Mouse (Mus musculus) C2C12 (cell line): ENCODE measurements around the gene Cluh.

Source experiments
- CEBPB ChIP-seq: IDR thresholded peaks from one replicate; pipeline ENCODE4 v1.6.1; 2011; ENCODE audit warnings: low read depth, mild to moderate bottlenecking, control low read depth, moderate library complexity
- CTCF ChIP-seq: IDR thresholded peaks from one replicate; pipeline ENCODE4 v1.5.1; 2011; ENCODE audit not compliant: control insufficient read depth, insufficient read depth, insufficient read length
- FOSL1 ChIP-seq: IDR thresholded peaks from one replicate; pipeline ENCODE4 v1.8.0; 2011; ENCODE audit warnings: mild to moderate bottlenecking, low read length; ENCODE audit not compliant: poor library complexity, insufficient read depth, severe bottlenecking
- MAX ChIP-seq: IDR thresholded peaks from one replicate; pipeline ENCODE4 v1.6.1; 2011; ENCODE audit warnings: mild to moderate bottlenecking, control low read depth
- MYOD1 ChIP-seq: IDR thresholded peaks from one replicate; pipeline ENCODE4 v1.6.1; 2011; ENCODE audit warnings: low read depth; ENCODE audit not compliant: control insufficient read depth, insufficient read length
- MYOG ChIP-seq: IDR thresholded peaks from one replicate; pipeline ENCODE4 v1.6.1; 2011; ENCODE audit not compliant: control insufficient read depth, insufficient read length; ENCODE audit errors: extremely low read depth
- USF1 ChIP-seq: IDR thresholded peaks from one replicate; pipeline ENCODE4 v1.6.1; 2011; ENCODE audit warnings: low read depth, mild to moderate bottlenecking, control low read depth, moderate library complexity

DNA sequence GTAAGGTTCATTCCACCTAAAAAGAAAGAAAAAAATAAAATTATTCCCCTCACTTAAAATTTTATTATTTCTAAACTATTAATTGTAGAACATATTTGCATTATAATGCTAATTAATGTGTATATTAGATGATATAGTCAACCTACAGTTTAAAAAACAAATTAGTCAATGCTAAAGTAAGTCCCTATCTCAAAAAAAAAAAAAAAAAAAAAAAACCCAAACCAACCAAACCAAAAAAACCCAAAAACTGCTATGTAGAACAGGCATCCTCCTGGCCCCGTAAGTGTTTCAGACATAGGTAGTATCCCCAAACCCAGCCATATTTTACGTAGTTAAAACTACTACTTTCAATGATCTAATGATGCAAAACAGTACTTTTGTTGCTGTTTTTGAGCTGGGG, 50.2 kb downstream of the Cluh start:
- TF ChIP-seq CTCF (no peak), MAX (no peak), MYOD1 (no peak), USF1 (no peak), CEBPB (no peak), MYOG (no peak), FOSL1 (no peak)
